Mouse (Mus musculus): Measurements from ENCODE around the gene Spsb2.

Gene Spsb2

DNA sequence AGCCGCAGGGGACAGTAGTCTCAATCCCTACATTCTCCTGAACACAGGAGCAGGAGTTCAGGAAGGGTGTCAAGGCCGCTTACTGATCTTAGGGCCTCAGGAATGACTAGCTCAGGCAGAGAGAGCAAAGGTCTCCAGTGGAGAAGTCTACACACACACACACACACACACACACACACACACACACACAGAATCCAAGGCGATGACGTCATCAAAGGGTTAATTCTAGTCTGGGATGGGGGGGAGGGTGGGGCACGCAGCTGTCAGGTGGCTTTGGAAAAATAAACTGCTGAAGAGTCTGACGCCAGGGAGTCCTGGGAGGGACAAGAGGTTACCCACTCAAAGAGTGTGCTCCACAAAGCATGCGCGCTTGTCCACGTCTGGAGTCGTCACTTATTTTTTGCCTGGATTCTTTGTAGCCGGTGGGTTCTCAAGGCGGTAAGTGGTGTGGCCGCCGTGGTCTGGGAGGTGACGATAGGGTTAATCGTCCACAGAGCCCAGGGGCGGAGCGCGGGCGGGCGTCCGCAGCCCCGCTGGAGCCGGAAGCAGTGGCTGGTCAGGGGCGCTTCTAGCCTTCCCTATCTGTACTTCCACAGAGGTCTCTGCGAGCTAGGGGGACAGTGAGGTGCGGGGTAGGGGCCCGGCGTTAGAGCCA, at the start of gene Spsb2:
TSS of gene Spsb2 (plus strand) at position 304 of the 655 bp plus-strand sequence.
- in situ Hi-C loops (cut with MboI; ENCODE audit: low sequenced_read_pairs): no loop called here

DNA sequence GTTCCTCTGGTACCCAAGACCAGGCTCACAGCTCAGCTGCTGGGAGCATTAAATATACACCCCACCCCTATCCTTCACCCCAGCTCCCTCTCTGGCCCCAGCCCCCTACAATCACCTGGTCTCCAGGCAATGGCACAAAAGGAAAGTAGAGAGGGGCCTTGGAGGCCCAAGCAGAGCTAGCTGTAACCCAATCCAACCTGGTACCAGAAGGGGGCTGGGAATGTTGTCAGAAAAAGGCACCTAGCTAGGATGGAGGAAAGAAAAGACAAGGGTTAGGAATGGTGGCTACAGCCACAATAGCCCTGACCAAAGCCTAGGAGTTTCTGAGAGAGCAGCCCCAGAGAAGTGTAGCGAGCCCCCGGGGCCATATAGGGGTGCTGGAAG, 49.6 kb upstream of the Spsb2 start:
- in situ Hi-C loops (cut with MboI; ENCODE audit: low sequenced_read_pairs): no loop called here

DNA sequence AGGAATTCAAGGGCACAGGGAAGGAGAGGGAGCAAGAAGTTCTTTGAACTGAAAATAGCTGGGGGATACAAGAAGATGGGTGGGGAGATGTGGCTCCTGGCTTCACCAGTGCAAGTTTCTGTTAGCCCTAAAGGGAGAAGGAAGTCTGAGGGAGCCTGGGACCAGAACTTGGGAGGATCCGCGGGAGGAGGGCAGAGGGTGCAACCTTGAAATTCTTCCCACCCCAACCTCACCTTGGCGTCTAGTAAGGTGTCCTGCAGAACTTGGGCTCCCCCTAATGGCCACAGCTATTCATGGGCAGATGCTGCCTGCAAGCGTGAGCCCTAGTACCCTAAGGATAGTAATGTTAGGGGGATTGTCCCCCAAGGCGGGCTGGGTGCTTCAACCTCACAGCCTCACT, 49.2 kb upstream of the Spsb2 start:
- in situ Hi-C loops (cut with MboI; ENCODE audit: low sequenced_read_pairs): no loop called here

GRCm38 (mm10) chr6:124765951-124766350, 42.5 kb upstream of the Spsb2 start:
- in situ Hi-C loops (cut with MboI; ENCODE audit: low sequenced_read_pairs): no loop called here

- in situ Hi-C loops (cut with MboI; ENCODE audit: low sequenced_read_pairs): no loop called here
Measured at GRCm38 (mm10) chr6:124767536-124767919, 40.9 kb upstream of the Spsb2 start.

- in situ Hi-C loops (cut with MboI; ENCODE audit: low sequenced_read_pairs): no loop called here
Measured at GRCm38 (mm10) chr6:124767920-124768703, 40.3 kb upstream of the Spsb2 start.

- in situ Hi-C loops (cut with MboI; ENCODE audit: low sequenced_read_pairs): no loop called here
Measured at GRCm38 (mm10) chr6:124768704-124769044, 39.8 kb upstream of the Spsb2 start.

DNA sequence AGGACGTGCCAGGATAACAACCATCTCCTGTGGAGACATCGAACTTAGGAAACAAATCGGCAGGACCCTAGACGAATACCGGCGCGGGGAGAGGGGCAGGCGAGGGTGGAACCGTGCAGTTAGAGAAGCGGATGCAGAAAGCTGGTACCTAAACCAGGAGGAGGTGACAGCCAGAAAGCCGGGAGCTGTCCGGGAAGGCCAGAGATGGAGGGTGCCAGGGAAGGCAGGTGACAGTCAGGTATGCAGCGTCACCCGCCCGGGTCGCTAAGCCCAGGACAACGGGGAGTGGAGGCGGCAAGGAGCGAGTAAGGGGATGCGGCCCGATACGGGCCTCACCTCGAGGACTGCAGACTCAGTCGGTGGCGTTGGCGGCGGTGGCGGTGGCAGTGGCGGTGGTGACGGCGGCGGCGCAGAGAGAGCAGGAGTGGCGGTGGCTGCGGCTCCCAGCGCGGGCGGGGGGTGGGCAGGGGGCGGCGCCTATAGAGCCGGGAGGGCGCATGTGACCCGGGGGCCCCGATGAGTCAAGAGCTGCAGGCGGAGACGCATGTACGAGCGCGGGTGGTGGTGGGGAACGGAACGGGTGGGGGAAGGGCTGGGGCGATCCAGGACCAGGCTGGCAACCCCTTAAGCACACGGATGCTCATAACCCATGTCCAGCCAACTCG, 39.2 kb upstream of the Spsb2 start, which contains the start of gene Eno2:
TSS of gene Eno2 (minus strand) at position 573 of the 665 bp plus-strand sequence.
- in situ Hi-C loops (cut with MboI; ENCODE audit: low sequenced_read_pairs): no loop called here

DNA sequence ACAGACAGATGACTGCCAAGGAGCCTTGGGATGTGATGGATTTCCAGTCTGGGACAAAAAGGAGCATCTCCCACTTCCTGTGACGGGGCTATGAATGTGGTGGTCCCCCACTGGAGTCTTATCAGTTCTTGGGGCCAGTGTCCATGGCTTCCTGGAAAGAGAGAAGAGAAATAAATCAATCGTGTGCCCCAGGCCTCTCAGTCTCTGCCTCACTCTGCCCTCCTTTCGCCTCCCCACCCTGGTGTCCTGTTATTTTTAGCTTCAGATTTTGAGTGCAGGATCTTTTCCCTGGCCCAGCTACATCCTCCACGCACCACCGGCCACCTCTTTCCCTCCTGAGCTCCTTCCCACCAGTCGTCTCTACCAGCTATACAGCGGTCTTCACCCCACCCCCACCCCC, 38.4 kb upstream of the Spsb2 start:
- in situ Hi-C loops (cut with MboI; ENCODE audit: low sequenced_read_pairs): no loop called here

DNA sequence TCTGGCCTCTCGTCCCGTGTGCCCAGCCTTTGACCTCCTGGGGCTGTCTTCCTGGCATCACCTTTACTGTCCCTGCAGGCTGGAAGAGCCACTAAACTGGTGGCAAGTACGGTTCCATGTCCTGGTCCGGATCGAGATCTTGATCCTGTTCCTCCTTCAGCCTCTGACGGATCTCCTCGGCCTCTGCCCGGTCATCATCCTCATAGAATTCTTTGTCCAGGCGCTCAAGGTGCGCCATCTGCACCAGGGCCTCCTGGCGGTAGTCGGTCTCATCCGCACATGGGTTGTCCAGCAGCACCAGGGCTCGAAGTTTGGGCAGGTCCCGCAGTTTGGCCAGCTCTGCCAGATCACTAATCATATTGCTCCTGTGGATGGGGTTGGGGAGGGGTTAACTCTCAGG, 38.0 kb upstream of the Spsb2 start:
- in situ Hi-C loops (cut with MboI; ENCODE audit: low sequenced_read_pairs): no loop called here

DNA sequence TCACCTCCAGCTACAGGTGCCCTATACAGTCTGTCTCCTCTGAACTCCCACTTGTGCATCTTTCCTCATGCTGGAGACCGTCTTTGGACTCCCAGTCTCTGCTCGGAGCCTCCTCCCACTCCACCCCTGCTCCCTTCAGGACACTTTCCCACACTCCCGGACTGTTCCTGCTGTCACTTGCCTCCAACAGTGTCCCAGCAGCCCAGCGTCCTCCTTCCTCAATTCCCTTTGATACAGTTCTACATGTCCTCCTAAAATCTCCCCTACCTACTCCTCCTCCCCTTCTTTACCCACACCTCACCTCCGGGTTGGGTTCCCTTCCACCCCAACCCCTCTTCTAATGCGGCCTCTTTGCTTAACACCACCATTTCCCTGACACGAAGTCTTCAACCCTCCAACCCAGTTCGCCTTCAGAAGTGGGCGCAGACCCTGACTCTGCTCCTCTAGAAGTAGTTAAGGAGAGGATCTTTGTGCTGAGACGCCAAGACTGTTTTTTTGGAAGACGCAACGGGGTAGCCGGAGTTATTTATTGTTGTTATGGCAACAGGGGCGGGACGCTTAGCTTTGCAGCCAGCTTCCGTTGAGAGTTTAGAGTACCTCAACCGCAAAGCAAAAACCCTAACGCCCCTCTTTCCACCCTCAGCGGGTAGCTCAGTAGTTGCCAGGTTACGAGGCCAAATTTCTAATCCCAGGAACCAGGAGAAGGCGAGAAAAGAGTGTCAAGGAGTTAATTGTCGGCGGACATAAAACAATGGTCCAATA, 29.1 kb upstream of the Spsb2 start, which contains the start of gene Lrrc23:
TSS of gene Lrrc23 (minus strand) at position 506 of the 762 bp plus-strand sequence.
- in situ Hi-C loops (cut with MboI; ENCODE audit: low sequenced_read_pairs): no loop called here

- in situ Hi-C loops (cut with MboI; ENCODE audit: low sequenced_read_pairs): no loop called here
Measured at GRCm38 (mm10) chr6:124779984-124780416, 28.5 kb upstream of the Spsb2 start.

DNA sequence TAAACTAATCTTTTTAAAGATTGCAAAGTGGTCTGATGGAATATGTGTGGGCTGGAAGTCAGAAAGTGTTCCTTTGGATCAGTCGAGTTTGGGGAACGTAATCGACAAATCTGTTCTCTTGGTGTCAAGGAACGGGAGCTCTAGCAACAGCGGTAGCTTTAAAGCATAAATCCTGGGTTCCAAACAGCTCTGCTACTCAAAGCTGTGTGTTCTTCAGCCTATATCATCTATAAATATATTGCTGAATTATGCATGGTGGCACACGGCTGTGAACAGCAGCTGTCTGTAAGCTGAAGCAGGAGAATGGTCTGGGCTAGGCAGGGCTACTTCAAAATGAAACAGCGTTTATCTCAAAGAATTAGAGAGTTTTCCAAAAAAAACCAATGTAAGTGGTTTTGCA, 27.5 kb upstream of the Spsb2 start:
- in situ Hi-C loops (cut with MboI; ENCODE audit: low sequenced_read_pairs): no loop called here

GRCm38 (mm10) chr6:124782436-124782835, 26.0 kb upstream of the Spsb2 start:
- in situ Hi-C loops (cut with MboI; ENCODE audit: low sequenced_read_pairs): no loop called here

GRCm38 (mm10) chr6:124786756-124787420, 21.6 kb upstream of the Spsb2 start:
- in situ Hi-C loops (cut with MboI; ENCODE audit: low sequenced_read_pairs): no loop called here

- in situ Hi-C loops (cut with MboI; ENCODE audit: low sequenced_read_pairs): no loop called here
Measured at GRCm38 (mm10) chr6:124787722-124788121, 20.7 kb upstream of the Spsb2 start.

- in situ Hi-C loops (cut with MboI; ENCODE audit: low sequenced_read_pairs): no loop called here
Measured at GRCm38 (mm10) chr6:124789519-124789918, 18.9 kb upstream of the Spsb2 start.

DNA sequence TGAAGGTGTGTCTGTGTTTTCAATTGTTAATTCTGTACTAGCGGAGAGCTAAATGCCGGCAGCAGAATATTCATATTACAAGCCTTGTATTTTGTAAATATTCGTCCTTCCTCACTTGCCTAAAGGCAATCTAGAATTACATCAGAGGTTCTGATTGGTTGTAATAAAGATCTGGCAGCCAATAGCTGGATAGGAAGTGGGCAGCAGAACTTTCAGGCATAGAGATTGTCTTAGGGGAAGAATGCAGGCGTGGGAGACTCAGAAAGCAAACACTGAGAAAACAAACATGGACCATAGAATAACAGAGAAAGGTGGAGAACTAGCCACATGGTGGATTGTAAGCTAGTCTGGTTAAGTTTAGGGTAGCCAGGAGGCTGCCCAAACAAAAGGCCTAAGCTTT, 18.3 kb upstream of the Spsb2 start:
- in situ Hi-C loops (cut with MboI; ENCODE audit: low sequenced_read_pairs): no loop called here

DNA sequence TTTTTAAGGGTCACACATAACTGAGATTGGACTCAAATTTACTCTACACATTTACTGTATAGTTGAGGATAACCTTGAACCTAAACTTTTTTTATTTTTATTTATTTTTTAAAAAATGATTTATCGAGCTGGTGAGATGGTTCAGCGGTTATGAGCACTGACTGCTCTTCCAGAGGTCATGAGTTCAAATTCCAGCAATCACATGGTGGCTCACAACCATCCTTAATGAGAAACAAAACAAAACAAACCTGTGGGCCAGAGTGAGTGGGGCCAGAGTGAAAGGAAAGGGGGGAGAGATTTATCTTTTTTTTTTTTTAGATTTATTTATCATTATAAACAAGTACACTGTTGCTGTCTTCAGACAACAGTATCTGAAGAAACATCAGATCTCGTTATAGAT, 16.6 kb upstream of the Spsb2 start:
- in situ Hi-C loops (cut with MboI; ENCODE audit: low sequenced_read_pairs): no loop called here

DNA sequence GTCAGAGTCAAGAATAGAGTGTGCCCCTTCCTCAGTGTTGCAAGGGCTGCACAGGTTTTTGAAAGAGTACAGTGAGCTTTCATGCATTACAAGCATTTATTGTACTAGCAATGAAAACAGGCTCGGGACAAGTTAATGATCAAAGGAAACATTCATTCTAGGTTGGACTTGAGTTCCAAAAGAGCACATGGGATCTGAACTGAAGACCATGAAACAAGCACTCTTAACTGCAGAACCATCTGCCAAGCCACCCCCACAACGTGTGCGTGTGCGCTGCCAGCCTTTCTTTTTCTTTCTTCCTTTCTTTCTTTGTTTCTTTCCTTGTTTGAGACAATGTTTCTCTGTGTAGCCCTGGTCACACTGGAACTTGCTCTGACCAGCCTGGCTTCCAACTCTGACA, 12.7 kb upstream of the Spsb2 start:
- in situ Hi-C loops (cut with MboI; ENCODE audit: low sequenced_read_pairs): no loop called here

DNA sequence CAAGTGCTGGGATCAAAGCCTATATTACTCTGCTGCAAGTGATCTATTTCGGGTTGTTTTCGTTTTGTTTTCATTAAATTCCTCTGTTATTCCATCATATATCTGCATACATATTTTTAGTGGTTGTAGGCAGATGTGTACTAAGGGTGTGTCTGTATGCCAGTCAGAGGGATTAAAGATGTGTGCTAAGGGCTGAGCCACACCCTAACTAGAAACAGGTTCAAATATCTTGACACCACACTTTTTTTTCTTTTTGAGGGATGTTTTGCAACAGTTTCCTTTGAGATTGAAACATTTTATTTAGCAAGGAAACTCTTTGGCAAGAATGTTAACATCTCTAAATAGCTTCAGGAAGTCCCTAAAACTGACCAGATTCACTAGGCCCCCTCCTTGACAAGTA, 12.3 kb upstream of the Spsb2 start:
- in situ Hi-C loops (cut with MboI; ENCODE audit: low sequenced_read_pairs): no loop called here
